Mouse (Mus musculus) heart, embryonic 15.5 days (tissue): ENCODE measurements at regions not wholly inside any gene's neighbourhood (a gene's known extent, or its start where the extent isn't known, plus 50 kb on each side); places are given as distances from the start of the nearest gene placed in this dataset.

Experiments used
- ATAC-seq: fragments of 200-750 bp; cut with Nextera tagmentation; replicated peaks from 2 replicates; pipeline ENCODE4 v1.8.0; 2017; ENCODE audit warnings: low read depth, moderate TSS enrichment; ENCODE audit not compliant: insufficient number of reproducible peaks, insufficient read depth, low FRiP score
- H3K27ac ChIP-seq: fragments of 300-500 bp; sonication (generic); 2 replicates; pipeline ENCODE4 v1.5.1; 2015; ENCODE audit warnings: mild to moderate bottlenecking, inconsistent platforms
- H3K27me3 ChIP-seq: fragments of 300-500 bp; sonication (generic); 2 replicates; pipeline ENCODE4 v1.6.1; 2015; ENCODE audit warnings: inconsistent platforms
- H3K36me3 ChIP-seq: fragments of 300-500 bp; sonication (generic); 2 replicates; pipeline ENCODE4 v1.6.1; 2015; ENCODE audit warnings: mild to moderate bottlenecking, inconsistent platforms
- H3K4me1 ChIP-seq: fragments of 300-500 bp; sonication (generic); replicated peaks from 2 replicates; pipeline ENCODE4 v1.6.1; 2015; ENCODE audit warnings: inconsistent platforms
- H3K4me2 ChIP-seq: fragments of 300-500 bp; sonication (generic); 2 replicates; pipeline ENCODE4 v1.6.1; 2015; ENCODE audit warnings: inconsistent platforms, mild to moderate bottlenecking, moderate library complexity
- H3K4me3 ChIP-seq: fragments of 300-500 bp; sonication (generic); 2 replicates; pipeline ENCODE4 v1.5.1; 2015; ENCODE audit warnings: mild to moderate bottlenecking, inconsistent platforms
- H3K9ac ChIP-seq: fragments of 300-500 bp; sonication (generic); 2 replicates; pipeline ENCODE4 v1.6.1; 2015; ENCODE audit warnings: mild to moderate bottlenecking, inconsistent platforms
- H3K9me3 ChIP-seq: fragments of 300-500 bp; sonication (generic); replicated peaks from 2 replicates; pipeline ENCODE4 v1.6.1; 2016; ENCODE audit warnings: inconsistent platforms
- WGBS: fragments of 180-500 bp; shearing (Covaris S2); methylation state at CpG from one replicate; pipeline ENCODE4 v1.1.7; 2015; ENCODE audit warnings: mixed read lengths; 5-methylcytosine and 5-hydroxymethylcytosine counted together

DNA sequence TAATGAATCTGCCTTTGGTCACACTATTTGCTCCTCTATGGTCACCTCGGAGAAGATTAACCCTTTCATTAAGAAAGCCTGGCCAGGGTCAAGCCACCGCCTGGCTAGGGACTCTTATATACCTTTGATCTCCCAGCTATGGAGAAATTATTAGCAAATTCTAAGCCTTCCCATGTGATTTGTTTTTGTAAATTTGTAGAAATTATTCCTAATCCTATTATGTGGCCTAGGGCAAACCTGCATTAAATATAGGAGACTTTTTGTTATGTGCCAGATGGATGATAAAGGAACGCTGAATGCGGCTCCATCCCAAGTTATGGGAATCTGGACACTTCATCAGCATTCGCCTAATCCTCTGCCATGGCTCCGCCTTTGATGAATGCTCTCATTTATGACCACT, 70.4 kb upstream of the Tmco5 start:
- no peaks in the 10 kb centered on the region for H3K9me3 ChIP-seq
- H3K4me1 ChIP-seq: no peaks in the 10 kb centered on the region
- no peak overlapping the region for H3K4me3 ChIP-seq
- no peak overlapping the region for H3K27ac ChIP-seq
- H3K4me2 ChIP-seq: no peak overlapping the region
- H3K9ac ChIP-seq: no peak overlapping the region
- ATAC-seq: no peak
- no peaks in the 10 kb centered on the region for H3K27me3 ChIP-seq
- H3K36me3 ChIP-seq: no peaks in the 10 kb centered on the region
- WGBS: 85% methylated on average over 6 of the region's 6 CpGs

DNA sequence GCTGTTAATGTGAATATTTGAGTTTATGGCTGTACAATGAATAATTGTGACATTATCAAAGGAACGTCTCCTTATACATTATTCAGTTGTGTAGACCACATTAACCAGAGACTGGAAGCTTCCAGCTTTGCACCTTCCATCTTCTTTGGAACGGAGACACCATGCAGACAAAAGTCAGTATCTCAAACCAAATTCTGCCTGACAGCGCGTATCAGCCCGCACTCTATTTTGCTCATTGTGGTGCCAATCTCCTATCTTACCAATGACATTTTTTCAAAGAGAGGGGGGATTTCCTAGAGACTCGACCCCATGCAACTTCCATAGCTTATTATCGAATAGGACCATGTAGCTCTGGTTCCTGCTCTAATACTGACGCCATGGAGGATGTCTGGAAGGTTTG, 69.9 kb upstream of the Tmco5 start:
- Histone ChIP-seq H3K36me3 (no peaks in the 10 kb centered on the region), H3K4me1 (no peaks in the 10 kb centered on the region), H3K9me3 (no peaks in the 10 kb centered on the region), H3K4me2 (no peak overlapping the region), H3K9ac (no peak overlapping the region), H3K27ac (no peak overlapping the region), H3K27me3 (no peaks in the 10 kb centered on the region), H3K4me3 (no peak overlapping the region)
- ATAC-seq: no peak
- 85% methylated on average over 8 of the region's 8 CpGs for WGBS

DNA sequence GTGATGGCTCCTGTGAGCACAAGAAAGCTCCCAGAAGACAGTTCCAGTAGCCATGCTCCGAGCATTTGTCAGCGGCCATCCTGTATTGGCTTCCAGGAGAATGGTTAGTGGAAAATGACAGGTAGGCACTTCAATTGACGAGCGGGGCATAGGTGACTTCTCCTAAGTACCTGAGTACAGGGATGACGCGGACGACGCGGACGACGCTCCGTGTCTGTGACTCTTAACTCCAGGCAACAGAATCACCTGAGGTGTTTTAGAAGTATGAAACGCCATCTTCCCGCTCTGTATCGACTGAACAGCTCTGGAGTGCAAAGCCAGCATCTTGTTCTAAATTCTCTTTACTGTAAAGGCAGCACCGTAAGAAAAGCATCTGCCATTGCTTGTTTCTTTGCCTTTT, 68.4 kb upstream of the Tmco5 start:
- Histone ChIP-seq H3K9me3 (no peaks in the 10 kb centered on the region), H3K27me3 (no peaks in the 10 kb centered on the region), H3K4me3 (no peak overlapping the region), H3K4me1 (no peaks in the 10 kb centered on the region), H3K4me2 (no peak overlapping the region), H3K9ac (no peak overlapping the region), H3K27ac (no peak overlapping the region), H3K36me3 (no peaks in the 10 kb centered on the region)
- ATAC-seq: no peak
- 91% methylated on average over 16 of the region's 16 CpGs for WGBS

DNA sequence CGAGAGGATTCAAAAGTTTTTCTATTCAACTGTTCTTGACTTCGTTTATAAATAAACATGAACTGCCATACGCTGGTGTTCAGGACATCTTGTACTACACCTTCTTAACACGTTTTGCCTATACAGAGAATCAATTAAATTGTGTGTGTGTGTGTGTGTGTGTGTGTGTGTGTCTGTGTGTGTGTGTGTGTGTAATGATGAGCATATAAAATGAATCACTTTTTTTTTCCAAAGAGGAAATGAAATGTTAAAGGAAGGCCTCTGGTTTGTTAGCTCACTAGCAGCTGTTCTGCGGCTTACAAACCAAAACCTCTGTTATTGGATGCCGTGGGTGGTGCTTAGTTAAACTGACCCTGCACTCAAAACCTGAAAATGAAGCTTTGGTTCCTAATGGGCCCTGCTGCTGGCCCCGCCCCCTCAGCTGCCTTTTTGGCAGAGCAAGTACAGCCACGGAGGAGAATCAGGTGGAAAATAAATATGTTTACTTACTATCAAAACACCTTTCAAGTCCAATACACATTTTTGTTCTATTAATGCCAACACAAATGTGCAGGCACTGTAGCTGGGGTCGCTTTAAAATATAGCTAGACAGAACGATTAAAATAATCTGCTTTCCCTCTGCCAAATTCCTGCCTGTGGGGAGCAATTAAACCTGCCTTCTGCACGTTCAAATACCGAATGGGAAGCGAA, 65.5 kb upstream of the Tmco5 start:
- no peak overlapping the region for H3K9ac ChIP-seq
- H3K4me3 ChIP-seq: no peak overlapping the region
- no peaks in the 10 kb centered on the region for H3K4me1 ChIP-seq
- no peaks in the 10 kb centered on the region for H3K36me3 ChIP-seq
- 44% methylated on average over 13 of the region's 13 CpGs for WGBS
- H3K9me3 ChIP-seq: no peaks in the 10 kb centered on the region
- H3K4me2 ChIP-seq: 0 out of 2 replicates have a peak overlapping the region, but pooled peaks have one; percentile 25
- ATAC-seq: no peak
- no peak overlapping the region for H3K27ac ChIP-seq
- no peaks in the 10 kb centered on the region for H3K27me3 ChIP-seq

DNA sequence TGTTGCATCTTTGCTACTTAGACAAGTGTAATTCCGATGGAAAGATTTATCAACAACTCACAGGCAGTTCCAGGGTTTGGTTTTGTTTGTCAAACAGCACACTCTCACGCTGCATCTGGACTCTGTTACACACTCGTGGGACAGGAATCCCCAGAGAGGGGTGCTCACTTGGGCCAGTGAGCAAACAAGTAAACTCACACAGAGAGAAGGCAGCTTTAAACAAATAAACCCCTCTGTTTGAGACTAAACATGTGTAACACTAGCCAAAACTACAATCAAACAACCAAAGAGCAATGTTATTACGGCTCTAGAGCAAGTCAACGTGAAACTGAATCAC, 65.0 kb upstream of the Tmco5 start:
- WGBS: 49% methylated on average over 5 of the region's 5 CpGs
- no peaks in the 10 kb centered on the region for H3K27me3 ChIP-seq

DNA sequence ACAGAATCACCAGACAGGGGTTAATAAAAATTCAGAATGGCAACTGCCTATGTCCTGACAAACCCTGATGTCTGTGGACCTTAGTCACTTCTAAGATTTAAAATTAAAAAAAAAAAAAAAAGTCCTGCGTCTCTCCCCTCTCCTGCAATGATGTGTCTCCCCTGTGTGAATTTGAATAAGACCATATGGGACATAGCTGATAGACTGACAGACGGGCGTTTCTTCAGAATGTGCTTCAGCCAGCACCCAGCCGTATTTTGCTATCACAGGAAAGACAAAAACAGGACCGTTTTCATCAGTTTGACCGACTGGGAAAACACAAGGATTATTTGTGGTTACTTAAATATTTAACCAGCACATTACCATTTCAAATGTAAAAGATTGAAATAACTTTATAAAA, 61.4 kb upstream of the Tmco5 start:
- Histone ChIP-seq H3K4me3 (no peak overlapping the region), H3K9me3 (no peaks in the 10 kb centered on the region), H3K36me3 (no peaks in the 10 kb centered on the region), H3K4me1 (peaks cover 14% of the 10 kb centered on the region), H3K27ac (no peak overlapping the region), H3K4me2 (no peak overlapping the region), H3K9ac (no peak overlapping the region), H3K27me3 (no peaks in the 10 kb centered on the region)
- ATAC-seq: no peak
- WGBS: 64% methylated on average over 6 of the region's 6 CpGs

More for the DNA sequence above, 65.0 kb upstream of the Tmco5 start:
- Histone ChIP-seq H3K36me3 (no peaks in the 10 kb centered on the region), H3K9ac (no peak overlapping the region), H3K9me3 (no peaks in the 10 kb centered on the region), H3K27ac (no peak overlapping the region), H3K4me2 (0 out of 2 replicates have a peak overlapping the region, but pooled peaks have one; percentile 25), H3K4me3 (no peak overlapping the region), H3K4me1 (peaks cover 3% of the 10 kb centered on the region)
- no peak for ATAC-seq

DNA sequence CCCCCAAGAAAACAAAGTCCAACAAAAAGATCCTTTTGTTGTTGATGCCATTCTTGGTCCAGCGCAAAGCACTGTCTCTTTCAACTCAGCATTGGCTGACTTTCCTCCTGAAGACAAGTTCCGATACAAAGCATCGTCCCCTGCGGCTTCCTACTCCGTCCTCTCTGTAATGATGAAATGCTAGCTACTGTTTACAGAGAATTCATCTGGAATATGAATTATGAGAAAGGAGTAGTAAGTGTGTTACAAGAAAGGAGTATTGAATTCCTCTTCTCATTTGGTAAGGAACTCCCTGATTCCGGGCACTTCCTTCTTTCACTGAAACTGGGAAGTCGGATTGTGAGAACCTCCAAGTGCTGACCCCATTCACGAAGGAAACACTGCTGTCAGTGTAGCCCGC, 60.9 kb upstream of the Tmco5 start:
- H3K9ac ChIP-seq: no peak overlapping the region
- ATAC-seq: no peak
- H3K4me1 ChIP-seq: peaks cover 14% of the 10 kb centered on the region
- WGBS: 61% methylated on average over 9 of the region's 9 CpGs
- no peak overlapping the region for H3K27ac ChIP-seq
- no peaks in the 10 kb centered on the region for H3K27me3 ChIP-seq
- H3K36me3 ChIP-seq: no peaks in the 10 kb centered on the region
- H3K4me3 ChIP-seq: no peak overlapping the region
- H3K9me3 ChIP-seq: no peaks in the 10 kb centered on the region
- H3K4me2 ChIP-seq: no peak overlapping the region

DNA sequence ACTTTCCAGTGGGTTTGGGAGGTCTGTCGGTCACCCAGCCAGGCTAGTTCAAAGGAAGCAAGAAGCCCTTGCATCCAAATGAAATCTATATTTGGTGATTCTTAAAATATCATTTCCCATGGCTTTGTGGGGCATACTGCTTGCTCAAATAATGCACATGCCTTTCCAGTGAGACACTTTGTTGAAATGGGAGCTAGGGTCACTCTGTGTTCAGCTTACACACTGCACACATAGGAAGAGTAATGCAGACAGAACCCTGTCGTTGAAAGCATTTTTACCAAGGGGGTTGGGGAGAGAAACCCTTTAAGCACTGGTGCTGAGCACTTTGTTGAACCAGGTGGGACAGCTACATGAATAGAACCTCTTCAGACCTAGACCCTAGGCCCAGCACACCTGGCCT, 59.9 kb upstream of the Tmco5 start:
- Histone ChIP-seq H3K4me3 (no peak overlapping the region), H3K9me3 (no peaks in the 10 kb centered on the region), H3K27ac (peak overlapping the region; percentile 72), H3K9ac (no peak overlapping the region), H3K36me3 (no peaks in the 10 kb centered on the region), H3K4me1 (peaks cover 14% of the 10 kb centered on the region), H3K4me2 (no peak overlapping the region), H3K27me3 (no peaks in the 10 kb centered on the region)
- 17% methylated on average over 2 of the region's 2 CpGs for WGBS
- ATAC-seq: peak; percentile 73; the same call in 1 of the 2 replicates

DNA sequence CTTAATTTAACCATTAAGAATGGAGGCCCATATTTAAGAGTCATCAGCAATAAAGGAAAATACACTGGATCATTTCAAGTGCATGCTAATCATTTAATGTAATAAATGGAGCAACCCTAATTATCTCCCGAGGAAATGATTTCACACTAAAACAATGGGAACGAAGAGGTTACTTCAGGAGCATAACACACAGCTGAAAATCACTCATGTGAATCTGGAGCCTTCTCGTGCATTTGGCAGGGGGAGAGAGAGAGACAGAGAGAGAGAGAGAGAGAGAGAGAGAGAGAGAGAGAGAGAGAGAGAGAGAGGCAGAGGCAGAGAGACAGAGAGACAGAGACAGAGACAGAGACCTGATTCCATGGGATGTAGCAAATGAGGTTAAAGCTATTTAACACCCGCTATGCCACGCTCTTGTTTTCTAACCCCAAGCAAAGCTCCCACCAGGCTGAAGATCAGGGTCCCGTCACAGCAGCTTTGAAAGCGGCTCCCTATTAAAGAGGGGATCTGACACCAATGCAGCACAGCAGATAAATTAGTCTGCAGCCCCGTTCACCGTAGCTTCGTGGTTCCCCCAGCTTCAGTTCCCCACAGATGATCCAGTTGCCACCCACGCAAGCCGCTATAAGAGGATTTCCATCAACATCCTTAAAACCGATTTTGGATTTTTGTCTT, 59.3 kb upstream of the Tmco5 start:
- no peak overlapping the region for H3K4me2 ChIP-seq
- no peak overlapping the region for H3K4me3 ChIP-seq
- no peaks in the 10 kb centered on the region for H3K27me3 ChIP-seq
- no peak for ATAC-seq
- no peaks in the 10 kb centered on the region for H3K9me3 ChIP-seq
- H3K4me1 ChIP-seq: peaks cover 14% of the 10 kb centered on the region
- WGBS: 56% methylated on average over 13 of the region's 13 CpGs
- no peaks in the 10 kb centered on the region for H3K36me3 ChIP-seq
- H3K9ac ChIP-seq: no peak overlapping the region
- peak overlapping the region; percentile 72 for H3K27ac ChIP-seq

DNA sequence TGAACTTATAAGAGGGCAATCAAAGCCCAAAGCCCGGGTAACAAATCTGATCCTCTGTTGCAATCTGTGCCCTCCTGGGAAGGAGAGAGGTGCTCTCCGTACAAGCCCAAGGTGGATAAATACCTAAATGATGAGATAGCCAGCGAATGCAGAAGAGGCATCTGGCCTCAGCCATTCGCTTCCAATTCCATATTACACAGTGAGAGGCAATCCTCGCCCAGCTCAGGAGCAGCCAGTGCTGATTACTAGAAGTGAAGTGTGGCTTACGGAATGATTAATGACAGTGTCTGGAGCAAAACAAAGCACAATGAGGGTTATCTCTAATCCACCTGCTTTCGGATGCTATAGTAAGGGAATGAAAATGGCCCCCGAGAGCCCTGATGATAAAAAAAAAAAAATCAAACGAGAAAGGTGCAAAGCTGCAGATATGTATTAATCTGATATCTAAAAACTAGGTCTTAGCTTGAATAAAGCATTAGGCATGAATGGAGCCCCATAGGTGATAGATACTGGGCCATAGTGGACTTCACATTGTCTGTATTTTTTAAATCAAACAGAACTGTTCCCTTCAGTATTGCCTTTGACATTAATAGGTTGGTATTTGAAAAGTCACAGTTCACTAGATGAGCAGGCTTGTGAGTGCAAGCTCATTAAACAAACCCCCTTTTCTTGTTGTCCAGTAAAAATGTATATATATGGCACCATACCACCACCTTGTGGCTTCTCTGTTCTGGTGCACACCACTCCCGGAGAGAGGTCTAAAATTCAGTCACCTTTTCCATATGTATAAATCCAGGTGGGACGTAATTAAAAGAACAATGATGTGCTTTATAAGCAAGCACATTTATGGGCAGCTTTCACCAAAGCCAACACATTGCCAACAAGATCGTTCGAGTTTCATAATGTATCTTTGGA, 57.4 kb upstream of the Tmco5 start:
- no peak for ATAC-seq
- Histone ChIP-seq H3K4me1 (peaks cover 14% of the 10 kb centered on the region), H3K27me3 (no peaks in the 10 kb centered on the region), H3K36me3 (no peaks in the 10 kb centered on the region), H3K4me3 (no peak overlapping the region), H3K9ac (no peak overlapping the region), H3K9me3 (no peaks in the 10 kb centered on the region), H3K27ac (no peak overlapping the region), H3K4me2 (no peak overlapping the region)
- 41% methylated on average over 13 of the region's 13 CpGs for WGBS
